Mouse (Mus musculus) CH12.LX (cell line): Measurements from ENCODE around the gene Gm20388.

Source experiments
- CHD1 ChIP-seq: IDR thresholded peaks from 2 replicates; pipeline ENCODE4 v1.6.1; 2012; ENCODE audit warnings: low read depth, low read length, improper control_type of control experiment, inconsistent platforms
- CTCF ChIP-seq, 2 experiments: IDR thresholded peaks in 1 of 2; conservative IDR thresholded peaks in 1 of 2; 2 replicates each; pipeline ENCODE4 v1.5.1; 2011 to 2012; ENCODE audit warnings: low read depth in 2 of 2, low read length in 2 of 2, improper control_type of control experiment in 1 of 2, inconsistent platforms in 1 of 2, mild to moderate bottlenecking in 1 of 2, moderate library complexity in 1 of 2
- HCFC1 ChIP-seq: IDR thresholded peaks from 2 replicates; pipeline ENCODE4 v1.6.1; 2012; ENCODE audit warnings: low read depth, mild to moderate bottlenecking, inconsistent platforms, low read length, improper control_type of control experiment
- JUND ChIP-seq: conservative IDR thresholded peaks from 2 replicates; pipeline ENCODE4 v1.6.1; 2011; ENCODE audit warnings: low read depth, low read length, improper control_type of control experiment
- KAT2A ChIP-seq: IDR thresholded peaks from 2 replicates; pipeline ENCODE4 v1.6.1; 2012; ENCODE audit warnings: low read length, improper control_type of control experiment, inconsistent platforms; ENCODE audit not compliant: insufficient replicate concordance
- POLR2A ChIP-seq: IDR thresholded peaks from 2 replicates; pipeline ENCODE4 v1.6.1; 2011; ENCODE audit warnings: low read depth, mild to moderate bottlenecking, improper control_type of control experiment, low read length
- POLR2AphosphoS2 ChIP-seq: IDR thresholded peaks from 2 replicates; pipeline ENCODE4 v1.6.1; 2011; ENCODE audit warnings: low read depth, low read length, improper control_type of control experiment
- RAD21 ChIP-seq: IDR thresholded peaks from 2 replicates; pipeline ENCODE4 v1.6.1; 2011; ENCODE audit warnings: low read depth, mild to moderate bottlenecking, low read length, improper control_type of control experiment, moderate library complexity
- SIN3A ChIP-seq: IDR thresholded peaks from 2 replicates; pipeline ENCODE4 v1.6.1; 2012; ENCODE audit warnings: low read length, improper control_type of control experiment, inconsistent platforms
- TBP ChIP-seq: conservative IDR thresholded peaks from 2 replicates; pipeline ENCODE4 v1.6.1; 2011; ENCODE audit warnings: low read depth, low read length, improper control_type of control experiment

GRCm38 (mm10) chr8:122557248-122558038, 2646.8 kb downstream of the Gm20388 start:
- TF ChIP-seq POLR2A, result no peak
- no peak for TF ChIP-seq RAD21
- no peak for TF ChIP-seq CHD1
- no peak for TF ChIP-seq CTCF (conservative IDR thresholded peaks at IDR 0.05 in 1 of 2, IDR thresholded peaks at IDR 0.05 in 1 of 2; ENCODE audit: low read depth in 2 of 2, low read length in 2 of 2)
- no peak for TF ChIP-seq KAT2A
- no peak for TF ChIP-seq SIN3A
- no peak for TF ChIP-seq POLR2AphosphoS2
- TF ChIP-seq TBP, result no peak; the same call in 1 of the 2 replicates
- no peak for TF ChIP-seq HCFC1
- no peak for TF ChIP-seq JUND
